ENCODE assay signal across 9 mouse cellular contexts in the genomic region with DNA sequence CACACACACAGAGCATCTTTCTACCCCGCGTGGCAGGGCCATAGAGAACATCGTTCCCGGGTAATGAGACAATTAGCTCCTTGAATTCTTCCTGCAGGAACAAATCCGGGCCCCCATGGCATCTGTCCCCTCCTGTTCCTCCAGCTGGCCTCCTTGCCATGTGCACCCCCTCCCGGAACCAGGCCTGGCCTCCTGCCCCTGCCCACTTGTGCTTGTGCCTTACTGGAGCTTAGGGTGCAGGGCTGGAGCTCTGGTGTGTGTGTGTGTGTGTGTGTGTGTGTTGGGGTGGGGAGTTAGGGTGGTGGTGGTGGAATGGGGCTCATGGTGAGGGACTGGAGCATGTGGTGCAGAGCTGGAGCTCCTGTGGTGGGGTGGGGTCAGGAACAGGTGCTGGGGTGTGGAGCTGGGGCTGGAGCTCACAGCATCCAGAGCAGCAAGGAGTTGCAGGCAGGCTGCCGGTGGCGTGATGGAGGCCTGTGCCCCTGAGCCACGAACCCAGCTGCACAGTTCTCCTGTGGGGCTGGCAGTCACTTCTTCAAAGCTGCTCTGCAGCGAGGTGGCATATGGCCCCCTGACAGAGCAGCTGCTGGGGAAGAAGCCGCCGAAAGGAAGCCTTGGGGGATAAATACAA. TPM values are rescaled to one million over a fixed set of nuclear protein-coding genes. Genes with fewer than 3 reads are reported as not detected.
DNase-seq lines count a peak whose midpoint lies in the region; ATAC-seq lines count a peak whose summit lies in the region.
"Had no signal": no experiment of that assay in that cellular context is flagged by ENCODE, and none has a peak within 500 bp of the region (broad histone marks: within the 10 kb centered on the region; RNA-seq: fewer than 3 reads in every experiment).

No protein-coding gene starts in this region.

- H3K4me2 ChIP-seq in heart, embryonic 11.5 days = no peak overlapping the region
- H3K4me2 ChIP-seq in embryonic facial prominence, embryonic 14.5 days (ENCODE audit: low read depth, low read length) = no peak overlapping the region
- no peak overlapping the region for H3K4me2 ChIP-seq in neural tube, embryonic 15.5 days

- H3K27me3 ChIP-seq in heart, embryonic 11.5 days (ENCODE audit: control insufficient read depth, insufficient read depth, low read length) = no peaks in the 10 kb centered on the region
- H3K27me3 ChIP-seq in heart, embryonic 10.5 days (ENCODE audit: insufficient read depth, poor library complexity, severe bottlenecking) = peaks cover 10% of the 10 kb centered on the region
- no peaks in the 10 kb centered on the region for H3K27me3 ChIP-seq in embryonic facial prominence, embryonic 14.5 days (replicated peaks; ENCODE audit: control insufficient read depth, insufficient read depth, low read length)
- no peaks in the 10 kb centered on the region for H3K27me3 ChIP-seq in neural tube, embryonic 15.5 days (replicated peaks)

- no peaks in the 10 kb centered on the region; the same call in 1 of the 2 replicates for H3K4me1 ChIP-seq in heart, embryonic 11.5 days (ENCODE audit: control insufficient read depth, insufficient read depth, low read length)
- no peaks in the 10 kb centered on the region for H3K4me1 ChIP-seq in heart, embryonic 10.5 days
- peaks cover 3% of the 10 kb centered on the region; the same call in 1 of the 2 replicates for H3K4me1 ChIP-seq in embryonic facial prominence, embryonic 14.5 days (ENCODE audit: control insufficient read depth, insufficient read depth, low read length)
- peaks cover 5% of the 10 kb centered on the region for H3K4me1 ChIP-seq in neural tube, embryonic 15.5 days

- DNase-seq in heart, embryonic 10.5 days (ENCODE audit: low spot score) = no peak
- DNase-seq in embryonic facial prominence, embryonic 14.5 days (ENCODE audit: low spot score) = peak; percentile 50
- peak; percentile 63 to 65 for DNase-seq in layer of hippocampus, postnatal 14 days (ENCODE audit: low spot score in 2 of 2)
- DNase-seq in lung, adult 18-20 months = no peak
- no peak for DNase-seq in kidney, postnatal 36 days
- DNase-seq in heart, postnatal 4 days = no peak

- H3K36me3 ChIP-seq in heart, embryonic 11.5 days (ENCODE audit: control insufficient read depth, insufficient read depth, low read length) = no peaks in the 10 kb centered on the region
- no peaks in the 10 kb centered on the region for H3K36me3 ChIP-seq in heart, embryonic 10.5 days
- no peaks in the 10 kb centered on the region for H3K36me3 ChIP-seq in embryonic facial prominence, embryonic 14.5 days (ENCODE audit: control insufficient read depth, insufficient read depth, low read length)
- no peaks in the 10 kb centered on the region for H3K36me3 ChIP-seq in neural tube, embryonic 15.5 days

- H3K4me3 ChIP-seq in heart, embryonic 11.5 days (ENCODE audit: low read depth, low read length) = no peak overlapping the region
- H3K4me3 ChIP-seq in heart, embryonic 10.5 days = no peak overlapping the region
- H3K4me3 ChIP-seq in embryonic facial prominence, embryonic 14.5 days (ENCODE audit: low read depth, low read length) = no peak overlapping the region
- H3K4me3 ChIP-seq in neural tube, embryonic 15.5 days (replicated peaks) = no peak overlapping the region

- H3K9me3 ChIP-seq in heart, embryonic 11.5 days (replicated peaks; ENCODE audit: control insufficient read depth, low read length) = no peaks in the 10 kb centered on the region
- H3K9me3 ChIP-seq in heart, embryonic 10.5 days = no peaks in the 10 kb centered on the region; the same call in 1 of the 2 replicates
- H3K9me3 ChIP-seq in embryonic facial prominence, embryonic 14.5 days (ENCODE audit: control insufficient read depth, low read length) = no peaks in the 10 kb centered on the region
- no peaks in the 10 kb centered on the region for H3K9me3 ChIP-seq in neural tube, embryonic 15.5 days (replicated peaks)

- no peak overlapping the region for H3K9ac ChIP-seq in heart, embryonic 11.5 days (ENCODE audit: low read depth, low read length)
- no peak overlapping the region for H3K9ac ChIP-seq in embryonic facial prominence, embryonic 14.5 days (ENCODE audit: low read depth, low read length)
- no peak overlapping the region for H3K9ac ChIP-seq in neural tube, embryonic 15.5 days (replicated peaks)
- H3K9ac ChIP-seq: liver, embryonic 14.5 days had no signal

- 67% methylated on average over 12 of the region's 12 CpGs for WGBS in heart, embryonic 11.5 days (ENCODE audit: insufficient replicate concordance)
- 70% methylated on average over 12 of the region's 12 CpGs for WGBS in heart, embryonic 10.5 days
- 55% methylated on average over 12 of the region's 12 CpGs for WGBS in embryonic facial prominence, embryonic 14.5 days
- 23% methylated on average over 12 of the region's 12 CpGs for WGBS in neural tube, embryonic 15.5 days

- no peak overlapping the region for H3K27ac ChIP-seq in heart, embryonic 11.5 days (ENCODE audit: low read depth, low read length)
- no peak overlapping the region for H3K27ac ChIP-seq in heart, embryonic 10.5 days
- no peak overlapping the region for H3K27ac ChIP-seq in embryonic facial prominence, embryonic 14.5 days (replicated peaks; ENCODE audit: low read depth, low read length)
- no peak overlapping the region for H3K27ac ChIP-seq in neural tube, embryonic 15.5 days (replicated peaks)
- H3K27ac ChIP-seq: liver, embryonic 14.5 days had no signal

- ATAC-seq in heart, embryonic 11.5 days (replicated peaks; ENCODE audit: insufficient number of reproducible peaks, low FRiP score, low TSS enrichment) = 0 out of 2 replicates have a peak, but pooled peaks have one; percentile 35
- ATAC-seq in embryonic facial prominence, embryonic 14.5 days (ENCODE audit: low read depth) = peak; percentile 83
- ATAC-seq in neural tube, embryonic 15.5 days (ENCODE audit: low FRiP score) = peak; percentile 39; the same call in 1 of the 2 replicates

RNA-seq across cellular contexts. Expression of a gene that starts 44.2 kb away (rescaled TPM):
- polyA plus RNA-seq in heart, embryonic 11.5 days (2014; fragmentation: Nextera tagmentation; extraction: Ambion mirVana) = 201 and 211 TPM in 2 replicates
- 205 and 295 TPM in 2 replicates for polyA plus RNA-seq in heart, embryonic 10.5 days (2016; fragmentation: Nextera tagmentation; extraction: Ambion mirVana)
- 430 and 465 TPM in 2 replicates for polyA plus RNA-seq in embryonic facial prominence, embryonic 14.5 days (2014; fragmentation: Nextera tagmentation; extraction: Ambion mirVana)
- 10 to 100 TPM; 62.5 to 67.3 TPM for total RNA-seq in layer of hippocampus, postnatal 14 days (2021)
- 272 and 296 TPM in 2 replicates for polyA plus RNA-seq in neural tube, embryonic 15.5 days (2015; fragmentation: Nextera tagmentation; extraction: Ambion mirVana)
- 10 to 100 TPM; 48.2 to 55.6 TPM for total RNA-seq in heart, postnatal 4 days (2021)

RNA-seq across cellular contexts. Expression of a gene that starts 44.5 kb away (rescaled TPM):
- polyA plus RNA-seq in heart, embryonic 11.5 days (2014; fragmentation: Nextera tagmentation; extraction: Ambion mirVana) = 34.6 and 37.7 TPM in 2 replicates
- 36.2 and 57.0 TPM in 2 replicates for polyA plus RNA-seq in heart, embryonic 10.5 days (2016; fragmentation: Nextera tagmentation; extraction: Ambion mirVana)
- polyA plus RNA-seq in embryonic facial prominence, embryonic 14.5 days (2014; fragmentation: Nextera tagmentation; extraction: Ambion mirVana) = 68.9 and 75.3 TPM in 2 replicates
- total RNA-seq in layer of hippocampus, postnatal 14 days (2021) = 100 to 1,000 TPM; 166 to 170 TPM
- 310 and 364 TPM in 2 replicates for polyA plus RNA-seq in neural tube, embryonic 15.5 days (2015; fragmentation: Nextera tagmentation; extraction: Ambion mirVana)
- total RNA-seq in heart, postnatal 4 days (2021) = 10 to 100 TPM; 12.3 to 12.6 TPM

Comparison
In these comparisons a context has a peak if more than half of its experiments do, and no peak if none do; other contexts are left out.
1. DNase-seq: peak in embryonic facial prominence, embryonic 14.5 days (single experiment) and layer of hippocampus, postnatal 14 days (2 of 2); none in heart, embryonic 10.5 days (single experiment), lung, adult 18-20 months (0 of 2), kidney, postnatal 36 days (0 of 2) and heart, postnatal 4 days (single experiment).
2. Peak in every context shown above with its lines, with median percentiles within 50 percentile points of each other: ATAC-seq.